Mouse (Mus musculus) megakaryocyte progenitor cell, adult 5-6 weeks (primary cell): ENCODE results near the gene Prkaca. TPM values are rescaled to one million over a fixed set of nuclear protein-coding genes. Genes with fewer than 3 reads are reported as not detected.

Source experiments
- ATAC-seq: replicated peaks from 2 replicates; pipeline ENCODE4 v1.8.0; 2016; ENCODE audit warnings: mild to moderate bottlenecking, moderate TSS enrichment, inconsistent platforms; ENCODE audit not compliant: poor library complexity
- total RNA-seq, 2 experiments: library from RNA; stranded (forward) in 1 of 2; stranded (reverse) in 1 of 2; fragments of 157-497, 149-512 nt in 1 of 2; fragments of 200-1000 nt in 1 of 2; gene quantifications; 2 replicates each; pipeline versions ENCODE4 v1.2.3 to v1.2.4; 2015 to 2017

Prkaca gene
- total RNA-seq (2015) (23.8 and 24.8 TPM in 2 replicates), total RNA-seq (2017) (22.4 and 24.0 TPM in 2 replicates)

DNA sequence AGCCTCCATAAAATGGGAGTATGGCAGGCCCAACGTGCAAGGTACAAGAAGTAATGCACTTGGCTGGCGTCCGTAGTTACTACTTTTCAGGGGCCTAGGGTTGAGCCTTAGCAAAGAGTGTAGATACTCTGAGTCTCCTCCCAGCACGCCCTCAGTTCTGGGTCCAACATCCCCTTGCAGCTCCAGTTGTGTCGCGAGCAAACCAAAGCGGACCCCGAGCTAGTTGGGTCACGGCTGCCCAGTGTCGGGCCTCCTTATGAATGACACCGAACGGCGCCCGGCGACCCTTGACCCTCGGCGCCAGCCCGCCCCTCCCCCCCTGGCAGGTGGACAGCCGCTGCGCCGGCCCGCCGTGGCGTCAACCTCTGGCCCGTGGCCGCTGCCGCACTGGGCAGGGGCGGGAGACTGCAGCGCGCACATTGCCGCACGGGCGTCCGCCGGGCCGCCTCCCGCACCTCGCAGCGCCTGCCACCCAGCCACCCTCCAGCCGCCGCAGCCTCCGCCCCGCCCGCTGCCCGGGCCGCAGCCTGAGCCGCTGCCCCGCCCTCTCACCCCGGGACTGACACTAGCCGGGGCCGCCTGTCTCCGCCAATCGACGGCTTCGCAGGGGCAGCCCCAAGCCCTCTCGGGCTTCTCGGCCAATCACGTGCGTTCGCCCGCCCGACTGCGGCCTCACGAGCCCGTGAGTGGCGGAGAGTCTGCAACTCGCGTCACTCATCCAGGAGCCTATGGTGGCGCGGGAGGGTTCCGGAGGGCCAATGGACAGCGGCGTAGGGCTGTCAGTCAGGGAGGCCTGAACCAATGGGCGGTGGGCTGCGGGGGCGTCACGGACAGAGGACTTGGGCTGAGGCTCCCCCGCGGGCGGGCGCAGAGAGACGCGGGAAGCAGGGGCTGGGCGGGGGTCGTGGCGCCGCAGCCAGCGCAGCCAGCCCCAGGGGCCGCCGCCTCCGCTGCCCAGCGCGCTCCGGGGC, at the start of gene Prkaca:
Prkaca (plus strand) TSS at position 844 of the 971 bp plus-strand sequence.
- ATAC-seq = peak; percentile 97

DNA sequence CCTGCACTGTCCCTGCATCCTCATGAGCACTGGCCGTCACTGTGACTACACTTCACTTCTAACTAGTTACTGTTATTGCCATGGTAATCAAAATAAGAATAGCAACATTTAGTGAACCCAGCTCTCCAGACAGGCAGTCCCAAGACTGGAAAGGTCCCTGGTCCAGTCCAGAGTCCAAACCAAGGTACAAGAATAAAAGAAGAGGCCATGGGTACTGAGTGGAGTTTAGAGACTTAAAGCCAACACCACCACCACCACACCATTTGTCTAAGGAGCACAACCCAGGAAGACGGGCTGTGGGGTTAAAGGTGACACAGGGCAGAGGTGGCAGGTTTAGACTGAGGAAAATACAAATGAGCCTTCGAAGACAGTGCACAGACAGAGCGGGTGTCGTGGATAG, 48.2 kb upstream of the Prkaca start:
- ATAC-seq = no peak

DNA sequence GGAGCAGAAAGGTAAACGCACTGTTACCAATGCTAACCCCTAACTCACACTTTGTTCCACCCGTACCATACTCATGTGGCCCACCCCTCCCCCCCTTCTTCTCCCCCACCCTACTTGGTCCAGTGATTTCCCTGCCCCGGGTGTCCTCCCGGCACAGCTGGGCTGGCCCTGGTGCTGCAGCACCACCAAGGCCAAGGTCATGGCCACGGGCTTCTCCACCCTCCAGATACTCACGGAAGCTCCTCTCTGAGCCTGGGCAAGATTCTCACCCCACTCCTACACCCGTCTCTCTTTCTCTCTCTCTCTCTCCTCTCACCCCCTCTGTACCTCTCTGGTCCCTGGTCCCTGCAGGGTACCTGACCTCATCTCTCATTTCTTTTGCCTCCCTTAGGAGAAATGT, 46.5 kb upstream of the Prkaca start:
- no peak for ATAC-seq

DNA sequence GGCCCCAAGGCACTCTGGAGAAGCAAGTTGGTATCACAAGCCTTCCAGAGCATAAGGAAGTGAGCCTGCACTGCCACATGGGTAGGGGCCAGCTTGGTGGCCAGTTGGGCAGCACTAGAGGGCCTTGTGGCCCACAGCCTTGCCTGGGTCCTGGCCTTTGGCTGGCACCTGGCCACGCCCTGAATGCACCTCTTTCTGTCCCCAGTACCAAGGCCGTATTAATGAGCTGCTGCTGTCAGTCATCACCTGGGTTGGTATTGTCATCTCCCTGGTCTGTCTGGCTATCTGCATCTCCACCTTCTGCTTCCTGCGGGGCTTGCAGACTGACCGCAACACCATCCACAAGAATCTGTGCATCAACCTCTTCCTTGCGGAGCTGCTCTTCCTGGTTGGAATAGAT, 38.6 kb upstream of the Prkaca start:
- no peak for ATAC-seq

DNA sequence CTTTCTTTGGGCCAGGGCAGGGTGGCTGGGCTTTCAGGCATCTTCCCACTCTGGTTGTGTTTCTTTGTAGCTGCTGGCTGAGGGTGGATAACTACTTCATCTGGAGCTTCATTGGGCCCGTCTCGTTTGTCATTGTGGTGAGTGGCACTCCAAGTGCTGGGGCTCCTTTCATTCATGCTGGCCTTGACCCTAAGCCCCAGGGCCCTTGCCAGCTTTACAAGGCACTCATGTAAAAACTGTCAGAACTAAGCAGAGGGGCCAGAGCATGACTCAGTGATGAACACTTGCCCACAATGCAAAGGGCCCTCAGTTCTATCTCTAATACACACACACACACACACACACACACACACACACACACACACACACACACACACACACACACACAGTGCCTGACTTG, 37.8 kb upstream of the Prkaca start:
- no peak for ATAC-seq

GRCm38 (mm10) chr8:83935435-83935834, 37.4 kb upstream of the Prkaca start:
- no peak for ATAC-seq

DNA sequence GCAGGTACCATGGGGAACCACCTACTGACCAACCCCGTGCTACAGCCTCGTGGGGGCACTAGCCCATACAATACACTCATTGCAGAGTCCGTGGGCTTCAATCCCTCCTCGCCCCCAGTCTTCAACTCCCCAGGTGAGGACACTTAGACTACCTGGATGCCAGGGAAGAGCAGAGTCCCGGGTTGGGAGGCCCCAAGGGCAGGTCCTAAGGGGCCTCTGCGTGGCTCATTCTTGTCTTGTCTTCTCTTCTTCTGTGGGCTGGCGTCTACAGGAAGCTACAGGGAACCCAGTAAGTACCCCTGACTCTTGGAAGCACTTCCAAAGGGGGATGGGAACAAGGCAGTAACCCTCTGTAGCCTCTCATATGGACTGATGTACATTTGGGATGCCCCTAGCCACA, 35.1 kb upstream of the Prkaca start:
- no peak for ATAC-seq

- ATAC-seq = no peak
These were observed 34.5 kb upstream of the Prkaca start for GRCm38 (mm10) chr8:83938330-83938729.

DNA sequence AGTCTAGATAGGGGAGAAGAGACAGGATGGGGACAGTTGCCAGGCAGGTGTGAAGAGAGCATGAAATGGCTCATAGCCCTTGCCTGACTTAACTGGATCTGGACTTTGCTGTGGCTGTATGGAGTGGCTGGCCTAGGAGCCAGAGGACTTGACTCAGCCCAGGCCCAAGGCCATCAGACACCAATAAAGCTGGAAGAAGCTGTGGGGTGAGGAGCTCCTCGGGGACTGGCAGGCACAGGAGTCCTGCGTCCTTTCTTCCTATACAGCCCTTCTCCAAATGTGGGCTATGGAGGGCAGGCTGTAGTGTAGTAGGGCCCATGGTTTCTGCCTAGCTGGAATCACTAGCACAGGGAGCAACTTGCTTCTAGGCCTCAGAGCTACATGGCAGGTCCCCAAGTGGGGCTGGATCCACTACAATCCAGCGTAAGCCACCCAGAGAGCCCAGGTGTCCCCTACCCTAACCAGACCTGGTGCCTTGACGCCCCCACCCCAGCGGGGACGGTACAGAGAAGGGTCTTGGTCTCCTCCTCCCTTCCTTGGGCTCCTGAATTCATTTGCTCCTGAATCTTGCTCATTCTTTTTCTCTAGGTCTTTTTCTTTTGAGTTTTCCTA, 31.6 kb upstream of the Prkaca start:
- no peak for ATAC-seq

GRCm38 (mm10) chr8:83942446-83942845, 30.3 kb upstream of the Prkaca start:
- ATAC-seq = no peak

DNA sequence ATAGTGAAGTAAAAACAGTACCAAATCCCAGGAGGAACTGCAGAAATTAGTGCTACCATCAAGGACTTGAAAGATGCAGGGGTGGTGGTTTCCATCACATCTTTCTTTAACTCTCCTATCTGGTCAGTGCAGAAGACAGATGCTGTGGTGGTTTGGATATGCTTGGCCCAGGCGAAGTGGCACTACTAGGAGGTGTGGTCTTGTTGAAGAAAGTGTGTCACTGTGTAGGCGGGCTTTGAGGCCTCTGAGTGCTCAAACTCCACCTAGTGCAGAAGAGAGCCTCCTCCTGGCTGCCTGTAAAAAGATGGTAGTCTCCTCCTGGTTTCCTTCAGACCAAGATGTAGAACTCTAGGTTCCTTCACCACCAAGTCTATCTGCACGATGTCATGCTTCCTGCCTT, 27.3 kb upstream of the Prkaca start:
- ATAC-seq = peak; percentile 58

GRCm38 (mm10) chr8:83954749-83955105, 18.1 kb upstream of the Prkaca start:
- 0 out of 2 replicates have a peak, but pooled peaks have one; percentile 0 for ATAC-seq

DNA sequence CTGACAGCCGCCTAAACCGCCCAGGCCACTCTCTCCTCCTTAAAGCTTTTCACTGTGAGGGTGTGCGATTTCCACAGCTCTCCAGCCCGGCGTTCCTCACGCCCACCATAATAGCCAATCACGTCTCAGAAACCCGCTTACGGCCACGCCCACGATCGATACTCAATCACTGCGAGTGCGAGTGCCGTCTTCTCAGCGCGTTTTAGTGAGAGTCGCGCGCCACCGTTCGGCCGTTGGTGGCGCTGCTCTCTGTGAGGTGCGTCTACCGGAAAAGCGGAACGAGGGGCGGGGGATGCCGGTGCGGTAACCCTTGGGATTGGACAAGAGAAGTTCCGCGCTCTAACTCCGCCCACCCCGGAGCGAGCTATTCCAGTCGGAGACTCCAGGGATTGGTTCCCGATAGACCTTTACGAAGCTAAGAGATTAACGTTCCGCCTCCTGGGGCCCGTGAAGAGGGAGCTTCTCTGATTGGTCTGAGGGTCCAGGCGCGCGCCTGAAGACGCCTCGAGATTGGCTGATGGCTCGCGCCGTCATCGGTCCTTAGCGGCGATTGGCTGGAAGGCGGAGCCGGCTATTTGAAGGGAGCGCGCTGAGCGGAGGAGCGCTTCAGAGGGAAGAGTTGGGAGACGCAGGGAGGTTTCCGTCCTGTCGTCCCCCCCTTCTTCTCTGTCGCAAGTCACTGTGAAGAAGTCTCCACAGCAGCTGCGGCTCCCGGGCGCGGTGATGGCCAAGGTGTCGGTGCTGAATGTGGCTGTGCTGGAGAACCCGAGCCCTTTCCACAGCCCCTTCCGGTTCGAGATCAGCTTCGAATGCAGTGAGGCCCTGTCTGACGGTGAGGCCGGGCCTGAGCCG, 17.5 kb upstream of the Prkaca start, which contains the start of the genes Gm10644 and Asf1b:
Gm10644 (minus strand) TSS at position 100 of the 852 bp plus-strand sequence.
Asf1b (plus strand) TSS at position 402 of the 852 bp plus-strand sequence.
- peak; percentile 88 for ATAC-seq

DNA sequence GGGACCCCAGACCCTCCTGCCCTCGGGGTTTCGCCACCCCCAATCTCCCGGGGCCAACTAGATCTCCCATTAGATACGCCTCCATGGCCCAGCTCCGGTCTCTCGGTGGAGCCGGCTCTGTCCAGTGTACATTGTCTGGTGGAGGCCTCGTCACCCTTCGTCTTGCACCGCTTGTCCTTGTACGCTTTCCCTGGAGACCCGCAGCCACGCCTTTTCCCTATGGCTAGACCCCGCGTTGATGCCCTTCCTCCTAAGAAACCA, 16.9 kb upstream of the Prkaca start:
- ATAC-seq = no peak

DNA sequence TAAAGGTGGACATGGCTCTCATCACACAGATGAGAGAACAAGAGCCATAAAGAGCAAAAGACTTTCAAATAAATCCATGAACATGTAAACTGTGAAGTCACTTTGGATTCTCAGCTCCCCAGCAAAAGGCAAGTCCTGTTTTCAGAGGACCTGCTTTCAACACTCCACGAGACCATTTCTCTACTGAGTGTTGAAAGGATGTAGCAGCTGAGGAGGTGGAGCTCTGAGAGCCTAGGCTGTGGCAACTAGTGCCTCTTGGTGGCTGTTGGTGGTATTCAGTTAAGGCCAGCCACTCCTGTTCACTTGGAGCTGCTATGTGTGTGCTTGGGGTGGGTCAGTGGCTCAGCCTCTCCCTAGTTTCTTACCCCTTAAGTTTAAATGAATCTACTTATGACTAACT, 16.0 kb upstream of the Prkaca start:
- ATAC-seq = peak; percentile 60

GRCm38 (mm10) chr8:83964015-83964765, 8.6 kb upstream of the Prkaca start:
- no peak for ATAC-seq

GRCm38 (mm10) chr8:83967701-83968100, 5.1 kb upstream of the Prkaca start:
- no peak for ATAC-seq

DNA sequence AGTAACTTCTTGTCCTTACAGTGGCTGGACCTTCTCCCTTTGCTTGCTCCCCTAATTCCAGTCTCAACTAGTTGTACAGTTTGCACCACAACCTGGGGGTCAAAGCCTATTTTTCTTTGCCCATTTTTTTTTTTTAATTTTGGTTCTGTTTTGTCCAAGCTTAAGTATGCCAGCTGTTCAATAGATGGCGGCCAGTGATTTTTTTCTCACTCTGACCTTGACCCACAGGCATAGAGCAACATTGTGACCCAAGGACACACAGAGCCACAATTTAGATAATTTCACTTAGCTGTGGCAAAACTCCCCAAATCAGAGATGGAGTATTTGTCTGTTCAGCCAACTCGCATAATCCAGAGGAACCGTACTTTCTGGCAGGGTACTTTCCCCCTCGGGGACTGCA, 1.7 kb upstream of the Prkaca start:
- no peak for ATAC-seq

DNA sequence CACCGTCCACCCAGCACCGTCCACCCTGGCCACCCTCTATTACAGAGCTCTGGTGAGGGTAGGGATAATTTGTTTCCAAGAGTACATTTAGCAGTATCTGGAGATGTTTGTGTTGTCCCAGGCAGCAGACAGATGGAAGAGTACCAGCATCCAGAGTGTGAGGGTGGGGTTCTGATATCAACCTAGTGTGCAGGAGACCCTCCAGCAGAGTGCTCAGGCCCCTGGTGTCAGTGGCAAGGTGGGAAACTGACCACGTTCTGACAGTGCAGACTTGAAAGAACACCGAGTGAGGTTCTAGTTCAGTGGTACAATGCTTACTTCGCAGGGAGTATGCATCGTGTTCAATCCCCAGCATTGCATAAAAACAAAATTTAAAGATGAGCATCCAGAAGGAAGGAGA, 1.1 kb upstream of the Prkaca start:
- ATAC-seq = no peak

DNA sequence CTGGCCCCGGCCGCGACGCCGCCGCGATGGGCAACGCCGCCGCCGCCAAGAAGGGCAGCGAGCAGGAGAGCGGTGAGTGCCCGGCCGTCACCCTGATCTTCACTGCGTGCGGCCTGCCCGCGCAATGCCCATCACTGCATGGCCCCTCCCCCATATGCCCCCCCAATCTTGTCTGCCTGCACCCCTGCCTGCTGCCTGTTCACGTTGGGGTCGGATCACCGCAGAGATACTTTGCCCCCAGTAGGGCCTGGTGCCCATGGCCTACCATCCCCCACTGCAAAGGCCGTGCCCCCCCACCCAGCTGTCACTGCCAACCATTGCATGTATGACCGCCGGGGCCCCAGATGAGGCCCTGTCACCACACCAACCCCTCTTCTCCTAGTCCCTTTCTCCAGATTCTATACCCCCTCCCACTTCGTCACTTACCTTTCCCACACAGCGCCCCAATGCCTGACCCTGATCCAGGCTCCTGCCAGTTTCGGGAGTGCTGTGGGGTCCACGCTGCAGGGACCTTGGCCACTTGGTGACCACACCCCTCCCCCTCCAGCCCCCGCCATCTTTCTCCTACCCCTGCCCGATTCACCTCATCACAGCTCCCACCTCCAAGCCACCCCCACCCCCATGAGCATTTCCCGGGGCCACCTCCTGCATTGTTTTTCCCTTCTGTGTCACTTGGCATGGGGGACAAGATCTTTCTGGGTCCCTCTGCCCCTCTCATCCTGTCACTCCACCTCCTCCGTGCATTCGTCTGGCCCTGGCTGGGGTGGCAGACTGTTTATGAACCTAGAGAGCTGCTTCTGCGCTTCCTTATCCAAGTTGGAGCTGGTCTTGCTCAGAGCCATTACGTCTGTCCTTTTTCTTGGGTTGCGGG, 603 bp downstream of the Prkaca start:
- ATAC-seq = no peak
